Mouse (Mus musculus) frontal cortex, postnatal 36 days (tissue): Measurements from ENCODE around the gene Iqgap2.

ENCODE experiments used
- DNase-seq, 2 experiments: peaks; one replicate each; pipeline ENCODE4 v3.0.0; 2022; ENCODE audit warnings: low spot score in 2 of 2

Gene Iqgap2

DNA sequence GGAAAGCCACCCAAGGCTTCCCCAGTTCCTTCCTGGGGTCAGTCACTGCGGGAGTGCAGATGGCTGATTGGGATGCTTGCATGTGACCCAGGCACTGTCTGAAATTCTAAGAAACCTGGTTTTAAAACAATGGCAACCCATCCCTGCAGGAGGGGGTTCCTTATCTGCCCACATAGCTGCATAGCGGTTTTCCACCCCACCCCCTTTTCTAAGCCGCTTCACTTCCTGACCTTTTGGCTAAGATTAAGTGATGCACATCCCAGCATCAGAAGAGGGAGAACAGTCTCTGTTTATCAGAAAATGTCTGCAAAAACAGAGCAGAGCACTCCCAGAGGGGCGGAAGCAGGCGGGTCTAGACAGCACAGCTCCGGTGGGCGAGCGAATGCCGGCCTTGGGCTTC lies 234.6 kb downstream of the Iqgap2 start:
- DNase-seq: no peak

DNA sequence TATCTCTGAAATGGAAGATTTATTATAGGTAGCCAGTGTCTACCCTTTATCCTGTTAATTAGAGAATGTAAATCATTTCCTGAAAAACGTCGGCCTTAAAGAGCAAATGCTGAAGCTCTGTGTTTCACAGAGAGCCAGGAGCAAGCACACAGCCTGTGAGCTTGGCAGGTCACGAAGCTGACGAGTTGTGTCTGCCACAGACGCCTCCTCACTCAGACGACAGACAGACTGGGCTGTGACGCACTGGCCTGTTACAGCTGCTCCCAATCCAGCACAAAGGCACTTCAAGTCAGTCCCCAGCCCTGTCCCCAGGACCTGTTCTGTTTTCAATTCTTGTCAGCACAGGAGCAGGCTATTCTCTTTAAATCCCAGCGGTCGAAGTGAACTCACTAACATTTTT lies 236.4 kb downstream of the Iqgap2 start:
- peak; percentile 20 to 29 for DNase-seq

DNA sequence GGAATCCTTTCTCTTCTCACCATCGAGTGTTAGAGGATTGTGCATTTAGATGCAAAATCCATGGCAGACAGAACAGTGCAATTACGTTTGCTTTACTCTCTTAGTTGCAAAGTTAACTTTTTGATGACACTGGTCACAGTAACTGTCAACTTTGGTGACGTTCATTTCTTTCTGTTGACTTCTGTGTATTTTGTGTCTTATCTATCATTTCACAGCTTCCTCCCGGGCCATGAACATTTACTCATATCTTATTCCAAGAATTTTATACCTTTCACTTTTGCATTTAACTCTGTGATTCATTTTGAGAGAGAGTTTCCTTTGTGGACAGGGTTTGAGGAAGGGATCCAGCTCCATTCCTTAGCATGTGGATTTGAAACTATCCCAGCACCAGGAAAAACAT lies 238.0 kb downstream of the Iqgap2 start:
- no peak for DNase-seq

DNA sequence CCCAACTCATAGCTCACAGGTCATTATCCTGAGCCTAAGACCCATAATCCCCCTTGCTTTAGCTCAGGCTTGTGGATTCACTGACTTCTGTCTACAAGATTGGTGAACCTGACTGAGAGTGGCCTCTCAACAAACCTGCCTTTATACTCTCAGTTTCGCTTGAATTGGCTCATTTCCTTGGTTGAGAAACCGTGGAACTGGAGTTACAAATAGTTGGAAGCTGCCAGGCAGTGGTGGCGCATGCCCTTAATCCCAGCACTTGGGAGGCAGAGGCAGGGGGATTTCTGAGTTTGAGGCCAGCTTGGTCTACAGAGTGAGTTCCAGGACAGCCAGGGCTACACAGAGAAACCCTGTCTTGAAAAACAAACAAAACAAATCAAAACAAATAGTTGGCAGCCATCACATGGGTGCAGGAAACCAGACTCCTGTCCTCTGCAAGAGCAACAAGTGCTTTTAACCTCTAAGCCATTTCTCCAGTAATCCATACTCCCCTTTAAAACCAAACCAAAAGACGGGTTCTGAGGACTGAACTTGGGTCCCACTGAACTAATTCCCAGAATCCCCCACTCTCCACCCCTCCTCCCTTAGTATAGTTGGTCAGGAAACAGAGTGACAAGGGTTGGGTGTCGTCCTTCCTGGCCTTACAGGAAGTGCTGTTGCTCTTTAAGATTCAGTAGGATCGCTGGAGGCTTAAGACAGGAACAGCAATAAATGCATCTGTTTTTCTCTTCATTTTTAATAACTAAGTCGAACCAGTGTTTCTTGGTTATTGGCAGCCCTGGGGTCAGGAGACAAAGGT lies 239.7 kb downstream of the Iqgap2 start:
- DNase-seq: no peak

DNA sequence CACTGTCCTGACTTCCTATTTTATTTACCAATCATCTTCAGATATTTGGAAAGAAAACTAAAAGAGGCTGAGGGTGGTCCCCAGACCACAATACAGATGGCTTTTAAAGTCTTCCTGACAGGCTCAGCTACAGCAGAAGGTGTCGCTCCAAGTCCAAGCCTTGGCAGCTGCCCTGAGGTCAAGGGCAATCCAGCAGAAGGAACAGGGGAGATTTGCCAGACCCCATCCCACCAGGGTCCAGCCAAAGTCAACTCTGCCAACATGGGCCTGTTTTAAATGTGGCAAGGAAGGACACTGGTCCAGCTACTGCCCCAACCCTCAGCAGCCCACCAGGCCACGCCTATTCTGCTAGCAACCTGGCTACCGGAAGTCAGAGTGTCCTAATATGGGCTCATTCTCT lies 241.8 kb downstream of the Iqgap2 start:
- no peak for DNase-seq

DNA sequence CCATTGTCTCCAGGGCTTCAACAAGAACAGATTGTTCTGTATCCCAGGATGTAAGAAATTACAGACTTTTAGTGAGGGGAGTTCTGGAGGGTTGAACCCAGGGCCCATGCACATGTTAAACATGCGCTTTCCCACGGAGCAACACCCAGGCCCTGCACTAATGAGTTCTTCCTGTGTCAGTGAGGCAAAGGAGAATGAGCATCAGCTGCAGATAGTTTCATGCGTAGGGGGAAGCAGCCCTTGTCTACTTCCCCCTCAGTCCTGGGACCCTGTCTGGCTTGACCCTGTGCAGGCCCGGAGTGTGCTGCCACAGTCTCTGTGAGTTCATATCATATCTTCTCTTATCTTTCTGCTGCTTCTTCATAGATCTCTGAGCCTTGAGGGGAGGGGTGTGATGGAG lies 244.5 kb downstream of the Iqgap2 start:
- no peak for DNase-seq

DNA sequence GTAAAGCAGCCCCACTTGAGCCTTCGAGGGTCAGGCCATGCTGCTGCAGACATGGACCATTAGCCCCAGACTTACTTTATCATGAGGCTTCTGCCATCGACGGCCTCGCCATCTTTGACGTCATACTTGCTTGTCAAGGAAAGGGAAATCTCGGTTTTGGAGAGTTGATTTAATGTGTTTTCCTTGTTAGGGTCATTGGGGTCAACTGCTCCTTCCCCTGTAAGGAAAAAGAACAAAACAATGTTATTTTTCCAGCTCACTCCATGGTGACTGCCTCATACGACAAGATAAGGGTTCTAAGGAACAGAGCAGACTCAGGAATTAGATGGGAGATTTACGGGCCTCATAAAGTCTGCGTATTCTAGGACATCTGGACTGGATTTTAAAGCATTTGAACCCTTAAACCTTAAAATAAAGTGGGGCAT lies 245.0 kb downstream of the Iqgap2 start:
- no peak for DNase-seq

DNA sequence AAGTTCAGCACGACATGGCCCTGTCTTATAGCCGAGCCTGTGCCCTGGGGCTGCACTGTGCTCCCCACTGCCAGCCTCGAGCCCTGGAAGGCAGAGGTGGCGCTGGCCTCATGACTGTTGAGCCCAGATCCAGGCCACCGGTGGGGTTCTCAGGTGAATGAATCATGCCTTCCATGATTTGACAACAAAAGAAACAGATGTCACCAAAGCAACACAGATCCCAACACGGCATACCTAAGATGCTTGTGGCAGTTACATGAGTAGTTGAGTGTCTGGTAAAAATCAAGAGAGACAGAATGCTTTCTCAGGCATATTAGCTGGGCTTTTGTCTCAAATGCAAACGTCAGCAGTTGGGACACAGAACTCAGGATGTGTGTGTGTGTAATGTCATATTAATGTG lies 248.0 kb downstream of the Iqgap2 start:
- DNase-seq: no peak

DNA sequence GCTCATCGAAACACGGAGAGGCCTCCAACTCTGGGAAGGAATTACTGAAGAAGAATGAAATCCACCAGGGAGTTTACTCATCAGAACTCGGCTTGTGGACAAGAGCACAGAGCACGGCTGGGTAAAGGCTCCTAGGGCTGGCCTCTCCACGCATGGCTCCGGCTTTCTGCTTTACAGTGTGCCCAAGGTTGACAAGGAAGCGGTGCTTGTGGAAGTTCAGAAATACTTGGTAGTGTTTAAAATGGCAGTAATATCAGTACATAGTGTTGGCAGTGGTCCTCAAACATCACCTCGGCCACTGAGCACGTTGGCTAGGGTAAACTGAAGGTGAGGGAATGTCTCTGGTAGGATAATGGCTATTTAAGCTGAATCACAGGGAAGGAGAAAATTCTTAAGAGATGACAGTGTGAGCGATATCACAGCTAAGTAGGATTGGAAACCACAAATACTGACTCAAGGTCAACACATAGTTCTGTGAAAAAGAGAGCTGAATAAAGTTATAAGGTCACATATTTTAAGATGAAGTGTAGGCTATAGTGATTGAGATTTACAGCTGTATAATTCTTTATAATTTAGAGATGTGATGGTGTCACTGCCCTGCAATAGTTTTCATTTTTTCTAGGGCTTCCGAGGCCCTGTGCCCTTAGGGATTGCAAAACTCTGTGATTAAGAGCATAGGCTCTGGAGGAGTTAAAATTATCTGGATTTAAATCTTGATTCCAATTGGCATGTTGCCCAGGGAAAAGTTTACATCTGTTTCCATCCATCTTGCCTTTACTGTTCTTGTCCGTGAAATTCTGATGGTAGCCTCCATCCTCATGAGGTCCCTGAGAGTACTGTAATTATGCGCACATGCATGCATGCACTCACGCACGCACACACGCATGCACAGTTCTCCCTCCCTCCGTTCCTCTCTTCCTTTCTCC lies 250.4 kb downstream of the Iqgap2 start:
- DNase-seq: no peak

DNA sequence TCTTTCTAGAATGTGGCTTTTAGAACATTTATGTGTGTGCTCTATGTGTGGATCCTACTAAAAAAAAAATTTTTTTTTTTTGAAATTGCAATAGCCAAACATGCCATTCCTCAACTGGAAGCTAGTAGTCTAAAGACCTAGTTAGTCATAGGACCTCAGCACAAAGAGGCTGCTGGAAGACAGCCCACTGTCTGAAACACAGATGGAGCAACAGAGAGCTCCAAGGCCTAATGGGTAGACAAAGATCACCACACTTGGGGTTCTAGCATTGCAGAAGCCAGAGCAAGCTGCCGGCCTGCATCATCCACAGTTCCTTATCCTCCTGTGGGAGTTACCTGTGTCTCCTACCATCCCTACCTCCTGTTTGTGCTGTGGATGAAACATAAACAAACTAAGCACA lies 251.3 kb downstream of the Iqgap2 start:
- DNase-seq: no peak

DNA sequence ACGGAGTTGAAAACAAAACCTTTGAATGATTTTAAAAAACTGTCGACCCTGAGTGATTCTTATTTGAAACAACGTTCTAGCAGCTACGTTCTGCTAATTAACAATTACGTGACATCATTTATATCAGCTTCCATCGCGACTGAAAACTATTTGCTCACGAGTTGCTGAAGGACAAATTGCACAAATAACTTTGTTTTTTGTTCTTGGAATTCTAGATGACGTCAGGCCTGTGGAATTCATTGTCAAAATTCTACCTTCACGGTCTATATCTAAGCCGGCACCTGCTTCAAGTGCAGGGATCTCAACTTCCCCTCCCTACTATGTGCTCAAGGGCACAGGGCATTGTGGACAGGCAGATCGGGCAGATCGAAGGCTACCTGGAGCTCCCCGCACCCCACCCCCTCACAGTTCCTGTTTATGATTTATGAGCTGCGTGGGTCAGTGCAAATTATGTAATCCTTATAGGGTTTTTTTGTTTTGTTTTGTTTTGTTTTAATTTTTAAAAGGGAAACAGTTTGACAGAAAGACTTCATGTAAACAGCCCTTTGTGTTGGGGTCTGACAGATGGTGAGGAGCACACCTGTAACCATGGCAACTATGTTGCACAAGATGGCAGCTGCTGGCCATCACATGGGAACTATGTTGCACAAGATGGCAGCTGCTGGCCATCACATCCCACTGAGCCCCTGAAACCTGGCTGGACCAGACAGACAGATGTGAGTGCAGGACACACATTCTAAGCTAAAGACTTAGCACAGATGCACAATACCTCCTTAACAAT lies 252.2 kb downstream of the Iqgap2 start:
- no peak for DNase-seq

DNA sequence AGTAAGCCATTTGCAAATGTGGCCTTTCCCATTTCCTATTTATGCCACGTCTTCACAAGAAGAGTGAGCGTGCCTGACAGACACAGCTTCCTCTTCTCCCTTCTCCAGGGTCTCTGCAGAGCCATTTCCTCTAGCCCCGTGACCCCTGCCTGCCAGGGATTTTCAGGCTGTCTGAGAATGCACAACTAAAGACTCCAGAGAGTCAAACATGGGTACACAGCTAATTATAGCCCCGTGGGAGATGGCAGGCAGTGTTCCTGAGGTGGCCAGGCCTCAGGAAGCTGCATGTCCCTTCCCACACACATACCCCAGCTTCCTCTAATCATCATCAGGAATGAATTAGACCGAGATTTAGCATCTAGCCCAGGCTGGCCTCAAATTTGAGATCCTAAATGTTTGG lies 252.8 kb downstream of the Iqgap2 start:
- no peak for DNase-seq

DNA sequence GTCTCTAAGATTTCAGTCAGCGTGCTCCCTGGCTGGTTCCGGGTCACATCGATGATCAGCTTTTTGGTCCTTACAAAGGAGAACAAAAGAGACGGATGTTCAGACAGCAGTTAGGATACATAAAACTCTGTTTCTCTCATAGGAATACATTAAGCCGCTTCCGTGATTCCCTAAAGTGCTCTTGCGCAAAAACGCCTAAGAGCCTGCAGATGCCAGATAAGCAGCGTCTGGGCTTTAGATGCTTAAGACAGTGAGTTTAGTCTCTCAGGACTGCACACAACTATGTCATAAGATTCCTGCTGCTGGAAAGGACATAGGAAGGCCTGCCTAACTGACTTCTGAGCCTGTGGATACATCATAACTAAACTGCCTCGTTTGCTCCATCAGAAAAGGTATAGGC lies 254.0 kb downstream of the Iqgap2 start:
- no peak for DNase-seq

DNA sequence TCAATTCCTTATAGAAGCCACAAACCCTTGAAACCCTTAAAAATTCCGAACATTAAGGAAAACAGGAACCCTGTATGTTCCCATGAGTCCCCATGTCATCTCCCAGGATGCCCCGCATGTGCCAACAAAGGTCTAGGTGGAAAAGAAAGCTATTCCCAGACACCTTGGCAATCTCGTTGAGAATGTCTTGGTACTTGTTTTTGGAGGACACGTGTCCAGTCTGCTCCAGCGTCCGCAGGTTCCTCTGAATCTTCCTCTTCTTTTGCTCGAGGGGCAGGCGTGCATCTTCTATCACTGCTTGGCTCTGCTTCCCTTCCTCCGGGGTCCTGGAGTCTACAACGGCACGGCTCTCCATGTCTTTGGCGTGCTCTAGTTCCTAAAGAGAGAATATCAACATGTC lies 256.4 kb downstream of the Iqgap2 start:
- DNase-seq: no peak

DNA sequence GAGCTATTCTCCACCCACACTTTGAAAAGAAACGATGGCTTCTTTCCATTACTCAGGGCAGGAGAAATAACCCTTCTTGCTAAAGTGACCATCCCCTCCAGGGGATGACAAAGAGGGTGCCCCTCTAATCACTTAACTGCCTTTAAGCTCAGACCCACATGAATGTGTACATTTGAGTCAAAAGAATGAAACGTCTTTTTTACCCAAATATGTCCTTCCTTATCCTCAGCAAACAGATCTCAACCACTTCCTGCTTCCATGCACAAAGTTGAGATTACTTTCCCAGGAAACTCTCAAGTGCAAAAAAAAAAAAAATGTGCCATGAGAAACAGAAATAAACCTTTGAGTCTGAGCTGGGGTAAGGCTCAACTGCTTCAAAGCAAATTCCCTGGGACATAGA lies 257.3 kb downstream of the Iqgap2 start:
- DNase-seq: no peak

DNA sequence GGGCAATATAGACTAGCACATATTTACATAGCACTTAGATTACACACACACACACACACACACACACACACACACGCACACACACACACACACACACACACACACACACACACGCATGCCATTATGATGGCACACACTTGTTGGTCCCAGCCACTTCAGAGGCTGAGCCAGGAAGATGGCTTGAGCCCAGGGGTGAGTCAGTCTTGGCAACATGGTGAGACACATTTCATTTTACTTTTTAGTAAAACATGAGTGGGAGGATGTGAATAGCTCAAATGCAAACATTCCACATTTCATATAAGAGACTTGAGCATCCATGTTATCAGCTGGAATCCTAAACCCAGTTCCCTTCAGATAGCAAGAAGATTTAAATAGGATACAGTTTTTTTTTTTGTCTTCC lies 258.3 kb downstream of the Iqgap2 start:
- peak in 1 of 2 experiments; percentile 28 for DNase-seq

DNA sequence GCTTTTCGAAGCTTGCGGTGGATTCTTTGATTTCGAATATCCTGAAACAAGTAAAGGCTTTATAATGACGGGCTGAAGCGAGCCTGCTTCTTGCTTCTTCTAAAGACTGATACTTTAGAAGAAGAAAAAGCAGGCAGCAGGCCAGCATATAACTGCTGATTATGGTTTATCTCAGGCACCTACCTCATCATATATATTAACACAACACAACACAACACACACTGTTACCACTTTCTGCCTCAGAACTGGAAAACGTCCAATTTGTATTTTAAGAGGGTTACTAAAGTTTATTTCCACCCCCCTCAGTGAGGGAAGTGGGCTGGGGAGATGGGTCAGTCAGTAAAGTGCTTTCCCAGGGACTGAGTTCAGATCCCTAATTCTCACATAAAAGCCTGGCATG lies 259.6 kb downstream of the Iqgap2 start:
- no peak for DNase-seq

DNA sequence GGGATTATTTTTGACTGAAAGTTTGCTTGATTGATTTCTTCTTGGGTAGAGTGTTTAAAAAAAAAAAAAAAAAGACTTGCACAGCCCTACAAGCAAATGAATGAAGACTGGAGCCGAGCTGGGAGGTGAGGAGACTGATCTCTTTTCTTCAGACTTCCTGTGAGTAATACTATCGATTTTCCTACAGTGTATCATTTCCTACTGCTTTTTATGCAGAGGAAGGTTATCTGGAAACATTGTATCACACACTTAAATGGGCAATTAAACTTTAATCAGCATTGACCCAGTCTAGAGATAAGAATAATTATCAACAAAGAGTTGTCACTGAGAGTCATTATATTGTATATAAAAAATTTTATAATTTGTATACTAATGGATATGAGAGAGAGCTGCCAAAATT lies 261.0 kb downstream of the Iqgap2 start:
- DNase-seq: no peak

DNA sequence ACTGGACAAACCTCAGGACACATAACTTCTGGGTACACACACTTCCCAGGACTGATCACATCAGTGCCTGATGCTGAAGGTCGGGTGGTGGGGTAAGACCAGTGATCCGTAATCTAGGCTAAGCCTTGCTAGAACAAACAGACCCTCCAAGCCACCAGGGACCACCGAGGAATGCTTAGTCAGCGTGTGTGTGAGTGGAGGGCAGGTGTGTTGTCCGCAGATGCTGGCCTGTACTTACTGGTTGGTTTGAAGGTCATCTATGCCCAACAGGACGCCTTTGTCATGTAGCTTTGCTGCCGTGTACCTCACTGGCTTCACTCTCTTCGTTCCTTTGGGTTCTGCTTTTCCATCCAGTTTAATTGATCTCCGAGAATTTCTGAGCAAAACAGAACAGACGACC lies 262.0 kb downstream of the Iqgap2 start:
- no peak for DNase-seq

DNA sequence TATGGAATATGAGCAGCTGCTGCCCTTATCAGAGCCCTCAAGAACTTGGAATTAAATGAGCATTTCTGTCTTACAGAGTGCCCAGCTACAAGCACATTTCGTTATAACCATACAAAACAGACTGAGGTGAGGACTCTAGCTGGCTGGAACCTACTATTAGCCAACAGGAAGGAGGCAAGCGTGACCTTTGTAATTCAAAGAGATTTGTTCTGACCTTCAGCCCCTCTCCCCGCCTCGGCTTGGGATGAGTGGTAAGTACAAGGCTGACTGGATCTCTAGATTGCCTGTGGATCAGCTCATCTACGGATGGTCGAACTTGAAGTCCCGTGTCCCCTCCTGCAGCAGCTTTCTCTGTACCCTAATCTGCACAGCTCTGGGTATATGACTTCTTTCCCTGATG lies 265.0 kb downstream of the Iqgap2 start:
- DNase-seq: no peak

DNA sequence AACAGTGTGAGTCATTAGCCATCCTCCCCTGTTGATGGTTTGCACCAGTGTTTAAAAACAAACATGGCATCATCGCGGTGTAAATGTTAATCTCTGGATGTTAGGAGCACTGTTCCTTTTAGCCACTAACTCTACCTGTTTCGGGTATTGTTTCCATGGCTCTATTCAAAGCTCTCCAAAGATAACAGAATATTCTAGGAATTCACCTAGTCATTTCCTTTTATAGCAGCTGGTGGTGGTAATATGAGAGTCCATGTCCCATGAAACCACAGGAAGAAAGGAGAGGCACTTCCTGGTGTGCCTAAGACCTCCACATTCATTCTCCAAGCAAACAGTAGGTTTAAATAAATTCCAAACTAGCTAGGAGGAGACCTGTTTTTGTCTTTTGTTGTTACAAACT lies 268.7 kb downstream of the Iqgap2 start:
- DNase-seq: no peak

DNA sequence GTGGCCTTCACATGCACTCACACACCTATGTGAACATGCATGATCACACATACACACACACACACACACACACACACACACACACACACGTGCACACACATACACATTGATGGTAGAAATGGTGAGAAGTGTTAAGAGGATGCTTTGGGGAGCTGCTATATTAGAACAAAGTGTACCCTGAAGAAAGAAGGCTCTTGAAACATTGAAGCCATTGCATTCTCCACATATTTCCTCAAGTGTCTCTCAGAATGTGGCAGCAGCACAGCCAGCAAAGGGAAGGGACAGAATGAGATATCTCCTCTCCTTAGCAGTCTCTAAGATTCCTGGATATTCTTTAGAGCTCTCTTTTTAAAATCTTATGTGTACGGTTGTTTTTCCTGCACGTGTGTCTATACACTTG lies 270.2 kb downstream of the Iqgap2 start:
- DNase-seq: no peak
